Mouse (Mus musculus): ENCODE data around the gene Shq1.

DNA sequence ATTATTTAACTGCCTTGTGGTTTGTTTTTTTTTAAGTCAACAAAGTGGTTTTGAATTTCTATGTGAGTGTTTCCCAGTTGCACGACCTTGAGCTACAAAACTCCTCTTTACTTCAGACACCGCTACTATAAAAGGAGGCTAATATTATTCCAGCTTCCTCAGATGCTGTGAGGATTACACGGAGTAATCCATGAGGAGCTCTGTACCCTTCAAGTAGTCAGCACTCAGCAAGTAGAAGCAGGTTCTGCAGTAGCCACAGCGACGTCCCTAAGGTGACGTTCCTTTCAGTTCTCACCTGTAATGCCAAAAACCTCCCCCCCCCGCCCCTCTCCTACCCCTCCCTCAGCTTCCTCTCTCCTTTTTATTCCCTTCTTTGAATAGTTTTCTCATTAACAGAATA, 444 bp upstream of the Shq1 start:
- TF ChIP-seq CTCF (conservative IDR thresholded peaks at IDR 0.05; ENCODE audit: insufficient read depth, insufficient read length, low read depth, low read length), result no peak
- no peak for TF ChIP-seq POLR2A (IDR thresholded peaks at IDR 0.05; ENCODE audit: low read depth, low read length)

All from kidney, adult 2 months (tissue).